Mouse (Mus musculus): ENCODE measurements at regions not wholly inside any gene's neighbourhood (a gene's known extent, or its start where the extent isn't known, plus 50 kb on each side); places are given as distances from the start of the nearest gene placed in this dataset.

- TF ChIP-seq CTCF (IDR thresholded peaks at IDR 0.05; ENCODE audit: insufficient read depth, low read depth, low read length) (no peak), POLR2A (IDR thresholded peaks at IDR 0.05; ENCODE audit: insufficient read depth, low read depth, low read length) (no peak)
These were observed 219.5 kb upstream of the Prok2 start for GRCm38 (mm10) chr6:99945691-99946090.

Measured in olfactory bulb, adult 2 months (tissue).